Mouse (Mus musculus): ENCODE measurements around the gene Elavl4. TPM values are rescaled to one million over a fixed set of nuclear protein-coding genes. Genes with fewer than 3 reads are reported as not detected.
A peak's percentile ranks its signal among the peaks of the same experiment; 100 is the strongest.

Elavl4 gene
- total and polyA plus RNA-seq, 2 experiments from 2014 or later = 119 to 259 TPM

- no peaks in the 10 kb centered on the region for H3K4me1 ChIP-seq (ENCODE audit: insufficient read depth, low read length)
- DNase-seq (ENCODE audit: low spot score) (no peak), ATAC-seq (ENCODE audit: low FRiP score) (no peak)
- TF ChIP-seq CTCF (IDR thresholded peaks at IDR 0.05) = peak; percentile 17
- H3K4me3 ChIP-seq (ENCODE audit: low read depth, low read length) = no peak overlapping the region
- no peaks in the 10 kb centered on the region for H3K9me3 ChIP-seq (ENCODE audit: low read length)
- no peaks in the 10 kb centered on the region for H3K27me3 ChIP-seq (ENCODE audit: insufficient read depth, low read length)
- H3K36me3 ChIP-seq (ENCODE audit: insufficient read depth, low read length) = no peaks in the 10 kb centered on the region
- H3K9ac ChIP-seq (replicated peaks; ENCODE audit: low read length, poor library complexity, severe bottlenecking) = no peak overlapping the region
- no peak overlapping the region for H3K27ac ChIP-seq (ENCODE audit: low read depth, low read length)
- no peak overlapping the region for H3K4me2 ChIP-seq (ENCODE audit: low read depth, low read length, poor library complexity, severe bottlenecking)
- 62% methylated on average over 3 of the region's 3 CpGs for WGBS
Measured at GRCm38 (mm10) chr4:110323912-110324311, 27.8 kb downstream of the Elavl4 start.

- Histone ChIP-seq H3K27ac (ENCODE audit: low read depth, low read length) (no peak overlapping the region), H3K36me3 (ENCODE audit: insufficient read depth, low read length) (no peaks in the 10 kb centered on the region), H3K4me2 (ENCODE audit: low read depth, low read length, poor library complexity, severe bottlenecking) (no peak overlapping the region), H3K27me3 (ENCODE audit: insufficient read depth, low read length) (no peaks in the 10 kb centered on the region), H3K9me3 (ENCODE audit: low read length) (no peaks in the 10 kb centered on the region), H3K4me1 (ENCODE audit: insufficient read depth, low read length) (no peaks in the 10 kb centered on the region), H3K9ac (replicated peaks; ENCODE audit: low read length, poor library complexity, severe bottlenecking) (no peak overlapping the region), H3K4me3 (ENCODE audit: low read depth, low read length) (no peak overlapping the region)
- no peak for TF ChIP-seq CTCF (IDR thresholded peaks at IDR 0.05)
- no peak for ATAC-seq (ENCODE audit: low FRiP score)
- WGBS = 4% methylated on average over 1 of the region's 1 CpGs
- DNase-seq (ENCODE audit: low spot score) = no peak
Measured at GRCm38 (mm10) chr4:110312126-110312525, 39.6 kb downstream of the Elavl4 start.

- ATAC-seq (ENCODE audit: low FRiP score) (no peak), DNase-seq (ENCODE audit: low spot score) (no peak)
- Histone ChIP-seq H3K4me1 (ENCODE audit: insufficient read depth, low read length) (no peaks in the 10 kb centered on the region), H3K9me3 (ENCODE audit: low read length) (no peaks in the 10 kb centered on the region), H3K4me2 (ENCODE audit: low read depth, low read length, poor library complexity, severe bottlenecking) (no peak overlapping the region), H3K36me3 (ENCODE audit: insufficient read depth, low read length) (no peaks in the 10 kb centered on the region), H3K27me3 (ENCODE audit: insufficient read depth, low read length) (no peaks in the 10 kb centered on the region), H3K9ac (replicated peaks; ENCODE audit: low read length, poor library complexity, severe bottlenecking) (no peak overlapping the region), H3K27ac (ENCODE audit: low read depth, low read length) (no peak overlapping the region), H3K4me3 (ENCODE audit: low read depth, low read length) (no peak overlapping the region)
- TF ChIP-seq CTCF (IDR thresholded peaks at IDR 0.05) = no peak
- 63% methylated on average over 5 of the region's 5 CpGs for WGBS
Measured at GRCm38 (mm10) chr4:110306972-110307371, 44.7 kb downstream of the Elavl4 start.

- no peak overlapping the region for H3K9ac ChIP-seq (replicated peaks; ENCODE audit: low read length, poor library complexity, severe bottlenecking)
- ATAC-seq (ENCODE audit: low FRiP score) (no peak), DNase-seq (ENCODE audit: low spot score) (no peak)
- H3K4me1 ChIP-seq (ENCODE audit: insufficient read depth, low read length) = no peaks in the 10 kb centered on the region
- 77% methylated on average over 11 of the region's 11 CpGs for WGBS
- no peak for TF ChIP-seq CTCF (IDR thresholded peaks at IDR 0.05)
- no peak overlapping the region for H3K4me2 ChIP-seq (ENCODE audit: low read depth, low read length, poor library complexity, severe bottlenecking)
- H3K27me3 ChIP-seq (ENCODE audit: insufficient read depth, low read length) = no peaks in the 10 kb centered on the region
- H3K4me3 ChIP-seq (ENCODE audit: low read depth, low read length) = no peak overlapping the region
- no peaks in the 10 kb centered on the region for H3K9me3 ChIP-seq (ENCODE audit: low read length)
- no peak overlapping the region for H3K27ac ChIP-seq (ENCODE audit: low read depth, low read length)
- H3K36me3 ChIP-seq (ENCODE audit: insufficient read depth, low read length) = no peaks in the 10 kb centered on the region
Measured at GRCm38 (mm10) chr4:110306559-110306958, 45.1 kb downstream of the Elavl4 start.

- DNase-seq (ENCODE audit: low spot score) = no peak
- no peak for ATAC-seq (ENCODE audit: low FRiP score)
- Histone ChIP-seq H3K4me2 (ENCODE audit: low read depth, low read length, poor library complexity, severe bottlenecking) (no peak overlapping the region), H3K4me3 (ENCODE audit: low read depth, low read length) (no peak overlapping the region), H3K4me1 (ENCODE audit: insufficient read depth, low read length) (no peaks in the 10 kb centered on the region), H3K27me3 (ENCODE audit: insufficient read depth, low read length) (no peaks in the 10 kb centered on the region), H3K27ac (ENCODE audit: low read depth, low read length) (no peak overlapping the region), H3K9ac (replicated peaks; ENCODE audit: low read length, poor library complexity, severe bottlenecking) (no peak overlapping the region), H3K36me3 (ENCODE audit: insufficient read depth, low read length) (no peaks in the 10 kb centered on the region), H3K9me3 (ENCODE audit: low read length) (no peaks in the 10 kb centered on the region)
- WGBS = 91% methylated on average over 3 of the region's 3 CpGs
- TF ChIP-seq CTCF (IDR thresholded peaks at IDR 0.05) = peak; percentile 34
Measured at GRCm38 (mm10) chr4:110295793-110296192, 55.9 kb downstream of the Elavl4 start.

- Histone ChIP-seq H3K36me3 (ENCODE audit: insufficient read depth, low read length) (no peaks in the 10 kb centered on the region), H3K4me2 (ENCODE audit: low read depth, low read length, poor library complexity, severe bottlenecking) (no peak overlapping the region), H3K4me1 (ENCODE audit: insufficient read depth, low read length) (no peaks in the 10 kb centered on the region), H3K27me3 (ENCODE audit: insufficient read depth, low read length) (no peaks in the 10 kb centered on the region), H3K9me3 (ENCODE audit: low read length) (no peaks in the 10 kb centered on the region), H3K9ac (replicated peaks; ENCODE audit: low read length, poor library complexity, severe bottlenecking) (no peak overlapping the region), H3K4me3 (ENCODE audit: low read depth, low read length) (no peak overlapping the region), H3K27ac (ENCODE audit: low read depth, low read length) (no peak overlapping the region)
- 66% methylated on average over 5 of the region's 5 CpGs for WGBS
- DNase-seq (ENCODE audit: low spot score) (no peak), ATAC-seq (ENCODE audit: low FRiP score) (no peak)
- TF ChIP-seq CTCF (IDR thresholded peaks at IDR 0.05) = no peak
Measured at GRCm38 (mm10) chr4:110293238-110293637, 58.5 kb downstream of the Elavl4 start.

All from midbrain, postnatal 0 days (tissue).